Mouse (Mus musculus): ENCODE results near the gene 5830473C10Rik. TPM values are rescaled to one million over a fixed set of nuclear protein-coding genes. Genes with fewer than 3 reads are reported as not detected.

5830473C10Rik gene
- polyA plus RNA-seq, 1 experiment, result not detected

GRCm38 (mm10) chr5:90640286-90641217 lies 79.6 kb downstream of the 5830473C10Rik start, which contains the start of gene Rassf6:
TSS of gene Rassf6 (minus strand) at chr5:90640657.
- peak; percentile 33 to 39 for DNase-seq

GRCm38 (mm10) chr5:90641218-90641610 lies 80.3 kb downstream of the 5830473C10Rik start:
- H3K27ac ChIP-seq (ENCODE audit: insufficient read depth, low read length), result no peak overlapping the region
- TF ChIP-seq POLR2A (IDR thresholded peaks at IDR 0.05; ENCODE audit: borderline replicate concordance, insufficient read depth, low read length) (no peak), CTCF (IDR thresholded peaks at IDR 0.05; ENCODE audit: borderline replicate concordance, insufficient read depth, low read depth, low read length) (no peak)
- no peak overlapping the region for H3K4me3 ChIP-seq (replicated peaks; ENCODE audit: insufficient read depth, low read depth, low read length)
- WGBS, result 76% methylated on average over 10 of the region's 10 CpGs
- H3K4me1 ChIP-seq (ENCODE audit: control insufficient read depth, insufficient read depth, low read length), result no peaks in the 10 kb centered on the region
- no peak for DNase-seq
- H3K27me3 ChIP-seq (ENCODE audit: control insufficient read depth, insufficient read depth, low read length), result no peaks in the 10 kb centered on the region

More at GRCm38 (mm10) chr5:90640286-90641217, 79.6 kb downstream of the 5830473C10Rik start, which contains the start of gene Rassf6:
- TF ChIP-seq POLR2A (IDR thresholded peaks at IDR 0.05; ENCODE audit: borderline replicate concordance, insufficient read depth, low read length) (no peak), CTCF (IDR thresholded peaks at IDR 0.05; ENCODE audit: borderline replicate concordance, insufficient read depth, low read depth, low read length) (no peak)
- WGBS, result 9% methylated on average over 26 of the region's 26 CpGs
- H3K4me3 ChIP-seq (replicated peaks; ENCODE audit: insufficient read depth, low read depth, low read length), result peak within 1 kb of the TSS; percentile 75
- H3K27me3 ChIP-seq (ENCODE audit: control insufficient read depth, insufficient read depth, low read length), result no peaks in the 10 kb centered on the region
- no peak within 1 kb of the TSS for H3K27ac ChIP-seq (ENCODE audit: insufficient read depth, low read length)
- no peaks in the 10 kb centered on the region for H3K4me1 ChIP-seq (ENCODE audit: control insufficient read depth, insufficient read depth, low read length)

GRCm38 (mm10) chr5:90645579-90645978 lies 84.7 kb downstream of the 5830473C10Rik start:
- WGBS, result 80% methylated on average over 3 of the region's 3 CpGs

GRCm38 (mm10) chr5:90646398-90646797 lies 85.5 kb downstream of the 5830473C10Rik start:
- 90% methylated on average over 5 of the region's 5 CpGs for WGBS
- H3K27me3 ChIP-seq (ENCODE audit: control insufficient read depth, insufficient read depth, low read length), result no peaks in the 10 kb centered on the region
- no peak overlapping the region for H3K27ac ChIP-seq (ENCODE audit: insufficient read depth, low read length)
- no peaks in the 10 kb centered on the region for H3K4me1 ChIP-seq (ENCODE audit: control insufficient read depth, insufficient read depth, low read length)
- TF ChIP-seq CTCF (IDR thresholded peaks at IDR 0.05; ENCODE audit: borderline replicate concordance, insufficient read depth, low read depth, low read length) (no peak), POLR2A (IDR thresholded peaks at IDR 0.05; ENCODE audit: borderline replicate concordance, insufficient read depth, low read length) (no peak)
- no peak for DNase-seq
- no peak overlapping the region for H3K4me3 ChIP-seq (replicated peaks; ENCODE audit: insufficient read depth, low read depth, low read length)

More at GRCm38 (mm10) chr5:90645579-90645978, 84.7 kb downstream of the 5830473C10Rik start:
- no peak for DNase-seq
- Histone ChIP-seq H3K27me3 (ENCODE audit: control insufficient read depth, insufficient read depth, low read length) (no peaks in the 10 kb centered on the region), H3K27ac (ENCODE audit: insufficient read depth, low read length) (no peak overlapping the region), H3K4me1 (ENCODE audit: control insufficient read depth, insufficient read depth, low read length) (no peaks in the 10 kb centered on the region), H3K4me3 (replicated peaks; ENCODE audit: insufficient read depth, low read depth, low read length) (no peak overlapping the region)
- TF ChIP-seq CTCF (IDR thresholded peaks at IDR 0.05; ENCODE audit: borderline replicate concordance, insufficient read depth, low read depth, low read length) (no peak), POLR2A (IDR thresholded peaks at IDR 0.05; ENCODE audit: borderline replicate concordance, insufficient read depth, low read length) (no peak)

Other genes starting within 250 kb of the 5830473C10Rik start
- gene Ankrd17, start 194.5 kb upstream of the 5830473C10Rik start, polyA plus RNA-seq (2012; rRNA removed), result 55.6 and 62.0 TPM in 2 replicates
- gene Gm9958, start 193.9 kb upstream of the 5830473C10Rik start, polyA plus RNA-seq (2012; rRNA removed), result 2.6 and 2.7 TPM in 2 replicates
- gene Alb, start 100.2 kb upstream of the 5830473C10Rik start, polyA plus RNA-seq (2012; rRNA removed), result 0.05 TPM in 1 of 2 replicates, not detected in the other
- 1.4 and 9.5 TPM in 2 replicates for gene Afp, start 70.4 kb upstream of the 5830473C10Rik start, polyA plus RNA-seq (2012; rRNA removed)
- not detected in 2 replicates for gene Afm, start 42.2 kb upstream of the 5830473C10Rik start, polyA plus RNA-seq (2012; rRNA removed)
- 5.0 and 5.1 TPM in 2 replicates for gene Rassf6, start 79.5 kb downstream of the 5830473C10Rik start, polyA plus RNA-seq (2012; rRNA removed)
- 0.17 and 0.29 TPM in 2 replicates for gene Cxcl5, start 198.3 kb downstream of the 5830473C10Rik start, polyA plus RNA-seq (2012; rRNA removed)
- gene Ppbp, start 207.4 kb downstream of the 5830473C10Rik start, polyA plus RNA-seq (2012; rRNA removed), result 0.55 and 0.67 TPM in 2 replicates
- gene Pf4, start 211.3 kb downstream of the 5830473C10Rik start, polyA plus RNA-seq (2012; rRNA removed), result 2.3 and 3.2 TPM in 2 replicates
- gene Cxcl3, start 225.0 kb downstream of the 5830473C10Rik start, polyA plus RNA-seq (2012; rRNA removed), result not detected in 2 replicates
- gene Cxcl15, start 233.4 kb downstream of the 5830473C10Rik start, polyA plus RNA-seq (2012; rRNA removed), result not detected in 2 replicates